Mouse (Mus musculus): ENCODE results near the gene Prkch.

Gene Prkch

GRCm38 (mm10) chr12:73610831-73611370 is 26.3 kb downstream of the Prkch start:
- no peak for DNase-seq (ENCODE audit: low spot score)

DNA sequence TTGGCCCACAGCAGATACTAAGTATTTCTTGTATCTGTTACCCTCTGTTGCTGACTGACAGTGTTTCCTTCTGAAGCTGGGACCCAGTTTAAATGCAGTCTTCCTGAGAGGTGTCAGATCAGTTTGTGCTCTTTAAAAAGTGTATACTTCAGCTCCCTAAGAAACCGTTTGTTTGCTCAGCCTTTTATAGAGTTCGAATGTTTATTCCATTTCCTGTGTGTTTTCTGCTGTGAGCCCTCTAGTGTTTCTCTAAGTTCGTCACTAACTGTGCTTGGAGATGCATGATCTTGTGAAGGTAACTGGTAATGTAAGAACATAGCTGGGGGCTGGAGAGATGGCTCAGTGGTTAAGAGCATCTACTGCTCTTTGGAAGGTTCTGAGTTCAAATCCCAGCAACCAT is 27.1 kb downstream of the Prkch start:
- DNase-seq (ENCODE audit: low spot score), result no peak

GRCm38 (mm10) chr12:73613183-73613582 is 28.6 kb downstream of the Prkch start:
- DNase-seq (ENCODE audit: low spot score), result no peak

DNA sequence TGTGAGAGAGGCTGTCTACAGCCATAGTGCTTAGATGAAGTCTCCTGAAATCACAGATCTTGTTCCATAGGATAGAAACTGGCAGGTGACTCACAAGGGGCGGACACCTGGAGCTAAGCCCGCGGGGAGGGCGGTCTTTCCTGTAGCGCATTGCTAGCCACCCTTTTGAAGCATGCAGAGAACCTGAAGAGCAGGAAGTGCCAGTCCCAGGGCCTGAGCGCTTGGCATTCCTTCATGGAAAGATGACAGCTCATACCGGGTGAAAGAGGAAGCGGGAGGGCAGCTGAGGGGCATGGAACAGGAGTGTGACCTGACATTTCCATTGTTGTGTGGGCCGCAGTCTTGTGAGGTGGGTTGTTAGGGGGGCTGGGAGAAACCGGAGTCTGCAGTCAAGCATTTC is 33.1 kb downstream of the Prkch start:
- peak; percentile 35 for DNase-seq (ENCODE audit: low spot score)

DNA sequence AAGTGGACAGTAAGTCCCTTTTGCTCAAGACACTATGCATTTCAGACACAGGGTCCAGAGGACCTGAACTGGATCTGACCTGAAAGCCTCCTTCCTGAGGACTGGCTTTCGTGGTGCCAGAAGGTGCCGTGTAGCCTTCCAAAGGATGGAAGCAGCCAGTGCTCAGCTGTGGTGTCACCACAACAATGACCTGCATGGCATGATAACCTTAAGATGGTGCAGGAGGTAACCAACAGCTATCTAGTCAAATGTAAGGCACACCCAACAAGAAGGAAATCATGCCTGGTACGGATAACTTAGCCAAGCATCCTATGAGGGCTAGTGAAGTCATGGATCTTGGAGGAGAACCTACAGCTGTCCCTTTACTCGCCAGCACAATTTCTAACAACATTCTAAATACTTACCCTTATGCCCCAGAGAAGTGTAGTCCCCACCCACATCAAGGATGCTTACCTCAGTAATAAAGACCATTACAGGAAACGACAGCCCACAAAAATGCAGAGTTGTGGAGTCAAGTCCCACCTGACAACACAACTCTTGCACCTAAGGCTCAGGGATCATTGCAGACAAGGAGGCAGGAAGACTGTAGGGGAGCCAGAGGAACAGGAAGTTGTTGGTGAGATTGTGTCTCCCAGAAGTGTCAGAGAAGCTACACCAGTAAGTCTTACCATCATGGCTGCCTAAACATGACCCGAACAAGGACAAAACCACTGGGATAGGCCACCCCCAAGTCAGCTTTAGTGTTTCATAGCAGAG is 40.9 kb downstream of the Prkch start:
- DNase-seq (ENCODE audit: low spot score), result no peak

DNA sequence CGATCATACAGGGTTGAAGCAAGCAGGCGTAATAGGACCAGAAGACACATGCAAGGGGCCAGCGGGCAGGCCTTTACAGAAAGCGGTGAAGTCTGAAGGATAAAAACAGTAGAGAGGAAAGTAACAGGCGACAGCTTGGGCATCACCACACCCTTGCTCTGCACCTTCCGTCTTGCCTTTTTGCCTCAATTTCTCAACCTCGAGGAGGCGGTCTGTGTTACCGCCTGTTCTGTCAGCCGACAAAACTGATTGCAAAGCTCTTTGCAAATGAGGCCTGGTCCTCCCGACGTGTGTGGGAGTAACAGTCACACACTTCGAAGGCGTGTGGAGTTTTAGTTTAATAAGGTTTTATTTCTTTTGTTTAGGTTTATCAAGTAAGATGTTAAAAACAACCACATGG is 43.3 kb downstream of the Prkch start:
- no peak for DNase-seq (ENCODE audit: low spot score)

DNA sequence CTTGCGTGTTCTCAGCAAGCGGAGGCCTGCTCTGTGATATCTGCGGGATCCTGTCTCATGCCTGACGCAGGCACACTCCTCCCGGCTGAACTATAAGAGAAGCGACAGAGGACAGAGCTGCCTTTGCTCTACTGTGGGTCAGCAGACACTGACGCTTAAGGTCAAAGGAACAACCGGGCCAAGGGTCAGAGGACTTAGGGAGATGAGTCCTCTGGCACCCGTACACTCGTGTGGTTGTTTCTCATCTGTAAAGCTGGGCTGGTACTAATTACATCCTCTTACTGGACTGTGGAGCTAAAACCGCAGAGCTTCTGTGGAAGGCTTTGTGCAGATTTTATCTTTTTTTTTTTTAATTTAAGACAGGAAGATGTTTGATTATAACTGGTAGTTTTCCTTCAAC is 46.0 kb downstream of the Prkch start:
- DNase-seq (ENCODE audit: low spot score), result no peak

DNA sequence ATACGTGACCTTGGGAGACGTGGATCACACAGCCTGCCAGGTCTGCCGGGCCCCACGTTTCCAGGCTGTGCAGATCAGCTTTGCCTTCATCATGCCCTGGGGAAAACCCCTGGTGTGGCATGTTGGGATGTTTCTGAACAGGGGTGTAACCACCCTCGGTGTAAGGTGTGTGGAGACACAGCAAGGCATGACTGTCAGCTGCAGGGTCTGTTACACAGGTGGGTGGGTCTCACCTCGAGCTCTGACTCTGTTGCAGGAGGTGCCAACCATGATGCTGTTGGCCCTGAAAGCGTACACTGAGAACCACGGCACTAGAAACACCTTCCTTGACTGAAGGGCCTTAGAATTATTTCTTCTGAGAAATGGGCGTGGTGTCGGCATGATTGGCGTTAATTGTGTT is 46.6 kb downstream of the Prkch start:
- no peak for DNase-seq (ENCODE audit: low spot score)

- DNase-seq (ENCODE audit: low spot score), result no peak
Measured at GRCm38 (mm10) chr12:73632671-73633244, 48.2 kb downstream of the Prkch start.

GRCm38 (mm10) chr12:73633707-73634106 is 49.1 kb downstream of the Prkch start:
- no peak for DNase-seq (ENCODE audit: low spot score)

- DNase-seq (ENCODE audit: low spot score), result no peak
Measured at GRCm38 (mm10) chr12:73639571-73639970, 55.0 kb downstream of the Prkch start.

DNA sequence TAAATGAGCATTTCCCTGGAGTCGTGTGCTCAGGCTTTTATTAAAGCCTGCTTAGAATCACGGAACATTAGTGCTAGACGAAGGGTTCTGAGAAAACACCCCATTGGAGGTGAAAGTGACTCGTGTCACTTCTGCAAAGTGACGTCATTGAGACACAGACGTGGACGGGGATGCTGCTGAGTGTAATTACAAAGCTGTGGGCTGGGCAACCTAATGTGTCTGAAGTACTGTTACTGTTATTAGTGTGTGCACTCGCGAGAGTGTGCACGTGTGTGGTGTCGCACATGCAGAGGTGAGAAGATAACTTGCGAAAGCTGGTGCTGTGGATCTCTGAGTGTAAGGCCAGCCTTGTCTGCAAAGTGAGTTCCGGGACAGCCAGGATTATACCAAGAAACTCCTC is 56.6 kb downstream of the Prkch start:
- no peak for DNase-seq (ENCODE audit: low spot score)

DNA sequence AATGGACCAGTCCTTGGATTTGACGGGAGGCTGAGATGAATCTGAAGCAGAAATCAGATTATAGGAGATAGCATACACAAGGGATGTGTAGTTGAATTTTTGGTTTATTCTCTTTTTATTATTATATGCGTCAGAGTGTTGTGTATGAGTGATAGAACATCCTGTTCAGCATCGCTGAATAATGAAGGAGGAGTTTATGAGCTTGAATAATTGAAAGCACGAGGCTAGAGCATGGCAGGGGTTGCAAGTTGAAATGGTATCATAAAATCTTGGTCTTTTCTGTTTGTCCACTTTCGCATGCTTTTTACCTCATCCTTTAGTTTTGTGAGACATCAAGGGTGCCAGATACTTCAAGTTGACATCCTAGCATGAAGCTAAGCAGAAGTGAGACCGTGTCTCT is 60.6 kb downstream of the Prkch start:
- no peak for DNase-seq (ENCODE audit: low spot score)

DNA sequence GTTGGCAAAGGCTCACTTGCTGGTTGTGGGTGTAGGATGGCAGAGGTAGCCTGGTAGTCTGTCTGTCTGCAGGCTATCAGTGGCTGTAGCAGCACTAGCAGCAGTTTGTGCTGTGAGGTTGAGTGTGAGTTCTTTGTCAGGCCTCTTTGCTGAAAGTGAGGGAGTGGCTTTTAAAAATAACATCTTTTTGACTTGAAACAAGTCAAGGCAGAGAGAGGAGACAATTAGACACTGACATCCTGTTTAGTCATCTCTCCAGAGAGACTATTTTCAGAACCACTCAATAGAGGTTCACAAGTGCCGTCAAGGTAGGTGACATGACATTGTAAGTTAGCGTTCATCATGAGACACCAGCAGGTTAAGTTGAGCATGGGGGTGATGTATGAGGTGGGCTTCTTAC is 63.1 kb downstream of the Prkch start:
- no peak for DNase-seq (ENCODE audit: low spot score)

DNA sequence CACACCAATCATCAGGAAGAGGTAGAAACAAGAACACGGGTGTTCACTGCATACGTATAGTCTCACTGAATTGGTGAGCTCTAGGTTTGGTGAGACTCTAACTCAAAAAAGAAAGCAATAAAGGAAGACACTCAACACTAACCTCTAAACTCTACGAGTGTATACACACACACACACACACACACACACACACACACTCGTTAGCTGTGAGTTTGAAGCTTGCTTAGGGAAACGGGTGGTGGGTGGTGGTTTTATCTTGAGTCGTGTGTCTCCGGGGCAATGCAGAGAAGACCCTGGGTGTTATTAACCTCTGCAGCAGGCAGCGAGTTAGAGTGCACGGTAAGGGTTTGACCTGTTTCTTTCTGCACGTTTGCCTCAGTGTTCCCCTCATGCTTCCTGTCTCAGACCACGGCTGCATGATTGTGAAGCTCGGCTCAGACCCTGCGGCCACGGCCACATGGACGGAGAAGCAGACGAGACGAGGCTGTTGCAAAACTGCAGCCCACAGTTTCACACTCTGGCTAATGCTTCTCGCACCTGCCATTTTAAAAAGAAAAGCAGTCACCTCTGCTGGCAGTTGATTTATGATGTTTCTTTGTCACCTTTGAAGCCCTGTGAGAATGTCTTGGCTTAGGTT is 72.1 kb downstream of the Prkch start:
- DNase-seq (ENCODE audit: low spot score), result no peak

DNA sequence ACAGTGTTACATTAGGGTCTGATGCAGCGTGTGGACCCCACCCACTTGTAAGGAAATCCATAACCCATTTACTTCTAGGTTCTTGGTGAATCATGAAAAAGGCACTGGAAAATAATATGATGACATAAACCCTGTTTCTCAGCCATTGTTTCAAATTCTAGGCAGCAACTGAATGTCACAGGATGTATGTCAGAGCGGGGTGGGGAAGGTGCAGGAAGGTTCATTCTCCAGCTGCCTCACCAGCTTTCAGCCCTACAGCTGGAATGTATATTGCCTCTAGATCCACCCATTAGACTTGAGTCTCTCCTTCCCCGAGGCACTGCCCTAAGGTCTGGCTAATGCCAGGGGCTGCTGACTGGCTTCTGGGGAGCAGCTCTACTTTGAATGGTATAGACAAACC is 78.8 kb downstream of the Prkch start:
- DNase-seq (ENCODE audit: low spot score), result no peak

DNA sequence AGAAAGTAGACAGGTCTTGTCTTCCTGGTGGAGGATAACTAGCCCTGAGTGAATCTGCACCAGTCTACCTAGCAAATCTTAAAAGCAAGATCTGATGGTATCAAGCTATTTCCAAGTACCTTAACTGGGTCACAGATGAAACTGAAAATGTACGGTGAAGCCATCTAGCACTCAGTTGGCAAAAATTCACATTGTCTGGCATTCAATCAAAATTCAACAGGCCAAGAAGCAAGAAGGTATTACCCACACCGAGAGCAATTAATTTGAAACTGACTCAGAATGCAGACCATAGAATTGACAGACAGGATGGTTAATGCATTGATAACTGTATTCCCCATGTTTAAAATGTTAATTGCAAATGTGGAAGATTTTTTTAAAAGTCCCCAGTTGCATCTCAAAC is 82.1 kb downstream of the Prkch start:
- no peak for DNase-seq (ENCODE audit: low spot score)

DNA sequence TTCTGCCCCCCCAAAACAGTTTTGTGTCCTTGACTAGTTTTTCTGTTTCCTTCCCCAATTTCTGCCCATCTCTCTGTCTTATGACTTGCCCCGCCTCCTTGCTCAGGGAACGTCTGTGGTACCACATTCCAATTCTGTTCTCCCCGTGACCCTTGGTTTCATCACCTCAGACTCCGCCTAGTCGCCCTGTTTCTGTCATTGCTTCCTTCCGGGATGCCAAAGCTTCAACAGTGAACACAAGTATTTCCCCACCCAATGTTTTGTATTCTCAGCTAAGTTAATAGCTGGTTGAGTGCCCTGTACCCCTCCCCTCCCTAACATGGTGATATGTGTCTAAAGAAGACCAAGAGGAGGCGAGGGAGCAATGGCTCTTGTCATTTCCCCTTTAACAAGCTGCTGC is 83.0 kb downstream of the Prkch start:
- no peak for DNase-seq (ENCODE audit: low spot score)

GRCm38 (mm10) chr12:73670739-73671138 is 86.1 kb downstream of the Prkch start:
- DNase-seq (ENCODE audit: low spot score), result no peak

GRCm38 (mm10) chr12:73671540-73671939 is 86.9 kb downstream of the Prkch start:
- DNase-seq (ENCODE audit: low spot score), result no peak

DNA sequence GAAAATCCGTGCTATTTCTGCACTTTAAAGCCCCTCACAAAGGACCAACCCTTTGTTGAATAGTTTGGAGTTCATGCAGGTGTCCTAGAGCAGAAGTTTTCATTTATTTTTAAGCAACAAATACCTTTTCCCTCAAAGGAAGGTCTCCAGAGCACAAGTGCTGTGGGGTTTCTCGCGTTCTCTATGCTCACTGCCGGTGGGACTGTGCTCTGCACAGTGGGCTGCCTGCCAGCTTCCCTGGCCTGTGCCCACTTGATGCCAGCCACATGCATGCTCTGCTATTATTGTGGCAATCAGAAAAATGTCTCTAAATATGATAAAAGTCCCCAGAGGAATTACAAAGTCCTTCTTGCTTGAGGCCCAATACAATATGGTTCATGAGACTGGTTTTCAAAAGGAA is 87.4 kb downstream of the Prkch start:
- DNase-seq (ENCODE audit: low spot score), result no peak

DNA sequence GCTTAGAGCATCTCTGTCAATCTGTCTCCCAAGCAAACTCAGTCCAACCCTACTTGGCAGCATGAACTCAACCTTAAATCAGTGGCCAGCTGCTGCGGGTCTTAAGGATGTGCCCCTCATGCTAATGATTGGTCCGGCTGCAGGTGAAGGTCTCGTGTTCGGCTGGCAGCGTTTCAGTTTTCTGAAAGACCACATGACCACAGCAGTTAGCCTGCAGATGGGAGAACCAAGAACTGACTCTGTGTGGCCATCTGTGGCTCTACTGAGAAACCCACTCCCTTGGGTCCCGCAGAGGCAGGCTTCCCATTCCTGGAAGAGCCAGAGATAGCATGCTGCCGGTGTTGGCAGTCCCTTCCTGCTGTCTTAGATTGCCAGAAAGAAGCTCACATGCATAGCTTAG is 89.2 kb downstream of the Prkch start:
- DNase-seq (ENCODE audit: low spot score), result no peak

DNA sequence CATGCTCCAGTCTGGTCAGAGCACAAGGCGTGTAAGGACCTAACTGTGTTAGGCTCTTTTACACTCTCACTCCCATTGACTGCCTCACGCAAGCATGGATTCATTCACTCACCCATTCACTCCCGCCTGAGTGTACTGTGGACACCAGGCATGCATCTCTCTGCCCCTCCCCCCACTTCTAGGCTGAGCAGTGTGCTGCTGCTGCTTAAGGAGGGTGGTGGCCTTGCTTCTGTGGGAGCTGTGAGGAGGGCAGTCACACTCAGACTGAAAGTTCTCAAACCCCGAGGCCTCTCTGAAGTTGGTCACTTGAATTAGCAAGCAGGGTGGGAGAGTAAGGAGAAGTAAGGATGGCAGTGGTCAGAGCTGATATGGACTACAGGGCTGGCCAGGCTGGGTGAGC is 90.6 kb downstream of the Prkch start:
- no peak for DNase-seq (ENCODE audit: low spot score)

Data from ovary, postnatal 14 days (tissue).